Mouse (Mus musculus) lung, embryonic 14.5 days (tissue): ENCODE results near the gene Atox1. TPM values are rescaled to one million over a fixed set of nuclear protein-coding genes. Genes with fewer than 3 reads are reported as not detected.

ENCODE experiments used
- ATAC-seq: fragments of 200-750 bp; cut with Nextera tagmentation; 2 replicates; pipeline ENCODE4 v1.8.0; 2017; ENCODE audit warnings: mild to moderate bottlenecking, moderate TSS enrichment, moderate library complexity; ENCODE audit not compliant: insufficient read depth
- DNase-seq: peaks from one replicate; pipeline ENCODE4 v3.0.0-alpha.2; 2015
- H3K27ac ChIP-seq: fragments of 300-500 bp; sonication (generic); 2 replicates; pipeline ENCODE4 v1.5.1; 2014; ENCODE audit warnings: low read depth, mild to moderate bottlenecking, moderate library complexity
- H3K27me3 ChIP-seq: fragments of 300-500 bp; sonication (generic); 2 replicates; pipeline ENCODE4 v1.6.1; 2014; ENCODE audit warnings: low read length, control low read depth; ENCODE audit not compliant: insufficient read depth
- H3K36me3 ChIP-seq: fragments of 300-500 bp; sonication (generic); 2 replicates; pipeline ENCODE4 v1.6.1; 2014; ENCODE audit warnings: control low read depth; ENCODE audit not compliant: insufficient read depth
- H3K4me1 ChIP-seq: fragments of 300-500 bp; sonication (generic); 2 replicates; pipeline ENCODE4 v1.6.1; 2014; ENCODE audit warnings: antibody characterized with exemption, control low read depth; ENCODE audit not compliant: insufficient read depth
- H3K4me2 ChIP-seq: fragments of 300-500 bp; sonication (generic); 2 replicates; pipeline ENCODE4 v1.6.1; 2014; ENCODE audit warnings: mild to moderate bottlenecking
- H3K4me3 ChIP-seq: fragments of 300-500 bp; sonication (generic); 2 replicates; pipeline ENCODE4 v1.5.1; 2014; ENCODE audit warnings: low read depth, low read length
- H3K9ac ChIP-seq: fragments of 300-500 bp; sonication (generic); 2 replicates; pipeline ENCODE4 v1.6.1; 2014
- H3K9me3 ChIP-seq: fragments of 300-500 bp; sonication (generic); 2 replicates; pipeline ENCODE4 v1.6.1; 2016; ENCODE audit warnings: low read depth, low read length, control low read depth
- CTCF ChIP-seq: IDR thresholded peaks from 2 replicates; pipeline ENCODE4 v1.5.1; 2016; ENCODE audit warnings: antibody characterized with exemption, low read depth
- WGBS: fragments of 180-500 bp; shearing (Covaris S2); extraction: QIAGEN DNeasy Blood & Tissue Kit; methylation state at CpG from one replicate; pipeline ENCODE4 v1.1.7; 2014; 5-methylcytosine and 5-hydroxymethylcytosine counted together
- polyA plus RNA-seq: library from polyadenylated mRNA; unstranded; fragments of >200 nt; fragmentation: Nextera tagmentation; extraction: Ambion mirVana; gene quantifications from 2 replicates; pipeline ENCODE4 v1.2.1, GENCODE M21; 2014

The Atox1 gene
- polyA plus RNA-seq, 1 experiment from 2014 or later = 506 TPM

DNA sequence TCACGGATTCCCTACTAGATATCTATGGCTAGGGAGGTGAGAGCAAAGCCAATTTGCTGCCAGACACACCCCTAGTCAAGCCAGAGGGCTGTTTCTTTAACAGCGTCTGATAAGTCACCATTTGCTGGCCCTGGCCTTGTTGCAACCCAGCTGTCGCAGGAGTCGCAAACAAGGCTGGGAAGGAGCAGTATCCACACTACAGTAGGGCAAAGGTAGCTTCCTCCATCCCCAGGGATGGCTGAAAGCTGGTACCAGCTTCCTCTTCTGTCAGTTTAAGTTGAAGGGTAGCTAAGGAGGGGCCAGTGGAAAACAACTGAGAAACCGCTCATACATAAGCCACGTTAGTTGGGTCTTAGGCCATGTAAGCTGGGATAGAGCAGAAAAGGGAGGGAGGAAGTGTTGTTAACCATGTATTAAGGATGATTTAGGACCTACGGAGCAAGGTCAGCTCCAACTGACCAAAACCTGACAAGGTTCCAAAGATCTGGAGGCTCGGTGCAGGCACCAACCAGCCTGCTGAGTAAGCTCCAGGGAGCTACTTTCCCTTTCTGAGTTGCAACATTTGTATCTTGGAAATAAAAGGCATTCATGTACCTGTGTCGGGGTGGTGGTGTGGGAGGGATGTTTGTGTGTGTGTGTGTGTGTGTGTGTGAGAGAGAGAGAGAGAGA is 45.9 kb downstream of the Atox1 start:
- peak; percentile 32 for DNase-seq

GRCm38 (mm10) chr11:55414314-55414713 is 46.7 kb downstream of the Atox1 start:
- Histone ChIP-seq H3K4me3 (no peak overlapping the region), H3K27me3 (no peaks in the 10 kb centered on the region), H3K4me2 (peak overlapping the region; percentile 36), H3K4me1 (peaks cover 15% of the 10 kb centered on the region), H3K9me3 (no peaks in the 10 kb centered on the region), H3K9ac (peak overlapping the region; percentile 32; the same call in 1 of the 2 replicates), H3K27ac (peak overlapping the region; percentile 63), H3K36me3 (peaks cover 46% of the 10 kb centered on the region)
- DNase-seq (peak; percentile 70), ATAC-seq (no peak; the same call in 1 of the 2 replicates)
- no peak for TF ChIP-seq CTCF
- 47% methylated on average over 5 of the region's 5 CpGs for WGBS

More for the DNA sequence above, 45.9 kb downstream of the Atox1 start:
- H3K27me3 ChIP-seq = no peaks in the 10 kb centered on the region
- peak overlapping the region; percentile 36 for H3K4me2 ChIP-seq
- H3K27ac ChIP-seq = peak overlapping the region; percentile 63
- 0 out of 2 replicates have a peak overlapping the region, but pooled peaks have one; percentile 11 for H3K9ac ChIP-seq
- ATAC-seq = no peak
- 39% methylated on average over 9 of the region's 9 CpGs for WGBS
- H3K4me1 ChIP-seq = peaks cover 18% of the 10 kb centered on the region
- TF ChIP-seq CTCF = no peak
- no peak overlapping the region for H3K4me3 ChIP-seq
- no peaks in the 10 kb centered on the region for H3K9me3 ChIP-seq
- H3K36me3 ChIP-seq = peaks cover 37% of the 10 kb centered on the region

GRCm38 (mm10) chr11:55413416-55413796 is 47.6 kb downstream of the Atox1 start:
- no peak overlapping the region for H3K9ac ChIP-seq
- peaks cover 55% of the 10 kb centered on the region for H3K36me3 ChIP-seq
- H3K9me3 ChIP-seq = no peaks in the 10 kb centered on the region
- ATAC-seq (no peak), DNase-seq (no peak)
- no peak for TF ChIP-seq CTCF
- H3K27ac ChIP-seq = no peak overlapping the region
- 94% methylated on average over 2 of the region's 2 CpGs for WGBS
- no peak overlapping the region for H3K4me2 ChIP-seq
- peaks cover 15% of the 10 kb centered on the region for H3K4me1 ChIP-seq
- no peak overlapping the region for H3K4me3 ChIP-seq
- no peaks in the 10 kb centered on the region for H3K27me3 ChIP-seq

- DNase-seq (no peak), ATAC-seq (no peak)
- no peak for TF ChIP-seq CTCF
- Histone ChIP-seq H3K9ac (no peak overlapping the region), H3K4me2 (no peak overlapping the region), H3K4me3 (no peak overlapping the region), H3K36me3 (peaks cover 60% of the 10 kb centered on the region), H3K27me3 (no peaks in the 10 kb centered on the region), H3K4me1 (peaks cover 15% of the 10 kb centered on the region), H3K27ac (no peak overlapping the region), H3K9me3 (no peaks in the 10 kb centered on the region)
- 88% methylated on average over 10 of the region's 10 CpGs for WGBS
These were observed 48.2 kb downstream of the Atox1 start for GRCm38 (mm10) chr11:55412680-55413415.

DNA sequence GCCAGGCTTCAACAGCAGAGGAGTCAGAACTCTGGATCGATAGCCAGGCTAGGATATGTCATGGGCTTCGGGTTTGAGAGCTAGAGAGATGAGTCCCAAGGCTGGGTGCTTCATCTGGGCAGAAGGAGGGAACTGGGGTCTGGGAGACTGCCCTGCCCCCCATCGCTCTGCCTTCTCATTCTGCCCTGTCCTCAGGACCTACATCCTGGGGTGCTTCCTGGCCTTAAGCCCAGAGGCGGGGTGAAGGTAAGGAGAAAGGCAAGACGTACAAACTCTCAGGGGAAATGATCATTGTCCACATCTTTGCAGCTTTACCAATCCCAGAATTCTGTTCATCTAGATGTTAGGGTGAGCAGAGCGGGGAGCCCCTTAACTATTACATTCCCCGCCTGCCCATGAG is 49.0 kb downstream of the Atox1 start:
- no peak for DNase-seq
- Histone ChIP-seq H3K36me3 (peaks cover 68% of the 10 kb centered on the region), H3K27me3 (no peaks in the 10 kb centered on the region), H3K4me3 (no peak overlapping the region), H3K4me2 (no peak overlapping the region), H3K27ac (no peak overlapping the region), H3K9ac (no peak overlapping the region), H3K9me3 (no peaks in the 10 kb centered on the region), H3K4me1 (peaks cover 10% of the 10 kb centered on the region; the same call in 1 of the 2 replicates)
- ATAC-seq = no peak
- WGBS = 70% methylated on average over 7 of the region's 7 CpGs
- no peak for TF ChIP-seq CTCF

- 56% methylated on average over 3 of the region's 3 CpGs for WGBS
- Histone ChIP-seq H3K9ac (no peak overlapping the region), H3K27ac (peak overlapping the region; percentile 3; the same call in 1 of the 2 replicates), H3K4me2 (no peak overlapping the region), H3K36me3 (peaks cover 81% of the 10 kb centered on the region), H3K9me3 (no peaks in the 10 kb centered on the region), H3K4me3 (no peak overlapping the region), H3K27me3 (no peaks in the 10 kb centered on the region), H3K4me1 (peaks cover 10% of the 10 kb centered on the region; the same call in 1 of the 2 replicates)
- ATAC-seq = no peak
- peak; percentile 34 for DNase-seq
- TF ChIP-seq CTCF = no peak
These were observed 50.5 kb downstream of the Atox1 start for GRCm38 (mm10) chr11:55410502-55410901.

GRCm38 (mm10) chr11:55410005-55410404 is 51.0 kb downstream of the Atox1 start:
- Histone ChIP-seq H3K36me3 (peaks cover 85% of the 10 kb centered on the region), H3K4me1 (peaks cover 7% of the 10 kb centered on the region; the same call in 1 of the 2 replicates), H3K4me2 (no peak overlapping the region), H3K4me3 (no peak overlapping the region), H3K27me3 (no peaks in the 10 kb centered on the region), H3K9ac (no peak overlapping the region), H3K9me3 (no peaks in the 10 kb centered on the region), H3K27ac (no peak overlapping the region)
- WGBS = 68% methylated on average over 3 of the region's 3 CpGs
- DNase-seq (no peak), ATAC-seq (no peak)
- no peak for TF ChIP-seq CTCF
